Mouse (Mus musculus) liver, embryonic 14.5 days (tissue): ENCODE data around the gene Myo1b. TPM values are rescaled to one million over a fixed set of nuclear protein-coding genes. Genes with fewer than 3 reads are reported as not detected.
A peak's percentile ranks its signal among the peaks of the same experiment; 100 is the strongest.

Source experiments
- ATAC-seq: fragments of 200-750 bp; cut with Nextera tagmentation; 2 replicates; pipeline ENCODE4 v1.8.0; 2017; ENCODE audit warnings: moderate number of reproducible peaks, mild to moderate bottlenecking, moderate library complexity; ENCODE audit not compliant: insufficient read depth
- DNase-seq, 3 experiments: peaks; one replicate each; pipeline ENCODE4 v3.0.0-alpha.2; 2012 to 2013; ENCODE audit warnings: low read depth in 3 of 3, low spot score in 3 of 3
- H3K27ac ChIP-seq: fragments of 300-500 bp; sonication (generic); 2 replicates; pipeline ENCODE4 v1.5.1; 2014; ENCODE audit warnings: moderate library complexity, mild to moderate bottlenecking, control low read depth, inconsistent platforms
- H3K27me3 ChIP-seq: fragments of 300-500 bp; sonication (generic); 2 replicates; pipeline ENCODE4 v1.6.1; 2014; ENCODE audit warnings: mild to moderate bottlenecking, low read length, moderate library complexity; ENCODE audit not compliant: control insufficient read depth, insufficient read depth
- H3K36me3 ChIP-seq: fragments of 300-500 bp; sonication (generic); replicated peaks from 2 replicates; pipeline ENCODE4 v1.6.1; 2014; ENCODE audit warnings: low read depth; ENCODE audit not compliant: control insufficient read depth, insufficient read depth
- H3K4me1 ChIP-seq, 2 experiments: fragments of 200-500 bp in 1 of 2; fragments of 300-500 bp in 1 of 2; sonication (generic) in 1 of 2; replicated peaks; 2 replicates each; pipeline ENCODE4 v1.6.1; 2012 to 2014; ENCODE audit warnings: antibody characterized with exemption in 1 of 2, inconsistent platforms in 1 of 2, low read length in 1 of 2; ENCODE audit not compliant: control insufficient read depth in 2 of 2, insufficient read depth in 2 of 2
- H3K4me2 ChIP-seq: fragments of 300-500 bp; sonication (generic); 2 replicates; pipeline ENCODE4 v1.6.1; 2014; ENCODE audit warnings: low read depth, mild to moderate bottlenecking, control low read depth, moderate library complexity
- H3K4me3 ChIP-seq, 2 experiments: fragments of 200-500 bp in 1 of 2; fragments of 300-500 bp in 1 of 2; sonication (generic) in 1 of 2; 2 replicates each; pipeline ENCODE4 v1.5.1; 2012 to 2014; ENCODE audit warnings: low read depth in 2 of 2, low read length in 2 of 2, mild to moderate bottlenecking in 2 of 2, control low read depth in 1 of 2, inconsistent platforms in 1 of 2, moderate library complexity in 1 of 2; ENCODE audit not compliant: insufficient read depth in 1 of 2
- H3K9ac ChIP-seq: fragments of 300-500 bp; sonication (generic); replicated peaks from 2 replicates; pipeline ENCODE4 v1.6.1; 2014; ENCODE audit warnings: mild to moderate bottlenecking, control low read depth, moderate library complexity
- H3K9me3 ChIP-seq: fragments of 300-500 bp; sonication (generic); 2 replicates; pipeline ENCODE4 v1.6.1; 2016; ENCODE audit warnings: low read length, mixed read lengths; ENCODE audit not compliant: control insufficient read depth
- CTCF ChIP-seq: IDR thresholded peaks from 2 replicates; pipeline ENCODE4 v1.5.1; 2016; ENCODE audit warnings: antibody characterized with exemption, low read depth, control low read depth
- EP300 ChIP-seq: IDR thresholded peaks from 2 replicates; pipeline ENCODE4 v1.6.1; 2016; ENCODE audit warnings: antibody characterized with exemption, low read depth
- WGBS: fragments of 180-500 bp; shearing (Covaris S2); extraction: QIAGEN DNeasy Blood & Tissue Kit; methylation state at CpG from one replicate; pipeline ENCODE4 v1.1.7; 2014; ENCODE audit not compliant: insufficient replicate concordance; 5-methylcytosine and 5-hydroxymethylcytosine counted together
- polyA plus RNA-seq, 2 experiments: library from polyadenylated mRNA; depleted of rRNA in 1 of 2; stranded (reverse) in 1 of 2; unstranded in 1 of 2; fragments of >200 nt; fragmentation: Nextera tagmentation in 1 of 2; extraction: Ambion mirVana in 1 of 2; gene quantifications; 2 replicates each; pipeline versions ENCODE4 v1.2.1 to v1.2.3; 2012 to 2014

Myo1b gene
- 3.1 and 3.8 TPM in 2 replicates for polyA plus RNA-seq (2012; rRNA removed)
- 9.1 and 9.8 TPM in 2 replicates for polyA plus RNA-seq (2014; fragmentation: Nextera tagmentation; extraction: Ambion mirVana)

DNA sequence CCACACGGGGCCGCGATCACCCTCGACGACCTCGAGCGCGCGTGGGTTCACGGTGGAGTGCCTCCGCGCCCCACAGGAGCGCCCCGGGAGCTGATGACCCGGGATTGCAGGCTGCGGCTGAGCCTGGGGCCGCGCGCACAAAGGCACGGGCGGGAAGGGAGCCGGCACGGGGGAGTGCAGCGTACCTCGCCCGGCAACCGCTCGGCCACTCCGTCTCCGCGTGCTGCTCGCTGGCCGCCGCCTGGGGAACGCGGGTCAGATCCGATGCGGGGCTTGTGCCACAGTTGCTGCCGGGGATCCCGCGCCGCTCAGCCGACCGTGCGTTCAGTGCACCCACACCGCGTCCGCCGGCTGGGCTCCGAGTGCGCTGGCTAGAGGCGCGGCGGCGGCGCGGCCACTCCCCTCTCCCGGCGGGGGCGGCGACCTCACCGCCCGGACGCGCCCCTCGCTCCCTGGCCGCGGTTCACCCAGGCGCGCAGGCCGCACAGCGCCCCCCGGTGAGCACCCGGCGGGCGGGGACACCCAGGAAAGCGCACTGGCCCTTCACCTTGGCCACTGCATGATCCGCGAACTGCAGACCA is at the start of gene Myo1b:
Gene Myo1b (minus strand): TSS at position 496 of the 581 bp plus-strand sequence.
- ATAC-seq (peak; percentile 74), DNase-seq (no peak)
- TF ChIP-seq EP300 = no peak
- TF ChIP-seq CTCF = peak; percentile 45; the same call in 1 of the 2 replicates
- H3K9me3 ChIP-seq = no peaks in the 10 kb centered on the region
- H3K27ac ChIP-seq = no peak within 1 kb of the TSS
- peaks cover 0 to 6% of the 10 kb centered on the region in 2 experiments; a peak in 2 of 4 replicates for H3K4me1 ChIP-seq
- peak within 1 kb of the TSS; percentile 55 for H3K4me2 ChIP-seq
- 1% methylated on average over 69 of the region's 79 CpGs for WGBS
- H3K9ac ChIP-seq = peak within 1 kb of the TSS; percentile 36
- peaks cover 17% of the 10 kb centered on the region for H3K27me3 ChIP-seq
- H3K36me3 ChIP-seq = no peaks in the 10 kb centered on the region
- peak within 1 kb of the TSS; percentile 57 to 62 for H3K4me3 ChIP-seq

DNA sequence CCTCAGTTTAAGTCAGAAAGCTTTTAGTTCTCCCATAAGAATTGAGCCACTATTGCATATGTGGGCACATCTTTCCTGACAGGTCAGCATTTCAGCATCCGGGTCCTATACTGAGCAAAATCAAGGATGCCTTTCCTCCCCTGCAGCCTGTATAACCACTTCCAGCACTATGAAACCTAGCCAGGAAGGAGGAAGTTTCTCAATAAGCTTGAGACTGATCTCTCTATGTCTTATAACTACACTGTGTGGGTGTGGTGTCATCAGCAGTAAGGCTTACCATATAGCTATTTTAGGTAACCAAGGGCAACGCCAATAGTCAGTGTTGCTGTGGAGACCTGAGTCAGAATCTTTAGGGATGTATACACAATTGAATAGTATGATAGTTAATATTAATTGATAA is 48.8 kb upstream of the Myo1b start:
- TF ChIP-seq EP300 (no peak), CTCF (no peak)
- H3K4me3 ChIP-seq = no peak overlapping the region
- no peak for DNase-seq
- no peak overlapping the region for H3K4me2 ChIP-seq
- no peaks in the 10 kb centered on the region for H3K27me3 ChIP-seq
- no peaks in the 10 kb centered on the region for H3K9me3 ChIP-seq
- no peak overlapping the region for H3K9ac ChIP-seq
- no peak for ATAC-seq
- WGBS = 68% methylated on average over 2 of the region's 2 CpGs
- no peaks in the 10 kb centered on the region for H3K36me3 ChIP-seq
- H3K27ac ChIP-seq = no peak overlapping the region
- H3K4me1 ChIP-seq = no peaks in the 10 kb centered on the region

- H3K4me3 ChIP-seq = no peak overlapping the region
- no peaks in the 10 kb centered on the region for H3K27me3 ChIP-seq
- TF ChIP-seq CTCF (no peak), EP300 (no peak)
- WGBS = 56% methylated on average over 4 of the region's 4 CpGs
- H3K4me2 ChIP-seq = no peak overlapping the region
- H3K27ac ChIP-seq = no peak overlapping the region
- ATAC-seq = no peak
- H3K4me1 ChIP-seq = no peaks in the 10 kb centered on the region
- DNase-seq = no peak
- no peaks in the 10 kb centered on the region for H3K9me3 ChIP-seq
- no peak overlapping the region for H3K9ac ChIP-seq
- H3K36me3 ChIP-seq = no peaks in the 10 kb centered on the region
These were observed 31.2 kb upstream of the Myo1b start for GRCm38 (mm10) chr1:51947116-51947515.

DNA sequence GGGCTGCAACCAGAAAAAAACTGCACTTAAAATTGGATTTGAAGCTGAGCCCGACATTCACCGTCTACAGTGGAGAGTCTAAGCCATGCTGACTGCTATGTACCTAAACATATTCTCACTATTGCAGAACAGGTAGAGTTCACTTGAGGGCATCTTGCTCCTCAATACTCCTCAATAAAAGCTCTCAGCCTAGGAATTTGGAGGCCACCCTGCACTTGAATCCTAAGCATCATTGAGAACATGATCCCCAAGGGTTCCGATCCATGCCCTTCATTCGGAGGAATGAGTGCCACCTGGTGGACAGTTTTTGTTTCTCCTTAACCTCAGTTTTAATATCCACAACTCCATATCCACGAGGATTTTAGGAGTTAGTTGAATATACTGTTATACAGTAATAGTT is 28.9 kb upstream of the Myo1b start:
- Histone ChIP-seq H3K9ac (no peak overlapping the region), H3K4me3 (no peak overlapping the region), H3K27me3 (no peaks in the 10 kb centered on the region), H3K36me3 (no peaks in the 10 kb centered on the region), H3K9me3 (no peaks in the 10 kb centered on the region), H3K4me2 (no peak overlapping the region), H3K27ac (no peak overlapping the region), H3K4me1 (no peaks in the 10 kb centered on the region)
- TF ChIP-seq EP300 = no peak
- TF ChIP-seq CTCF = peak; percentile 58
- DNase-seq = no peak
- WGBS = 38% methylated on average over 5 of the region's 5 CpGs
- ATAC-seq = no peak

DNA sequence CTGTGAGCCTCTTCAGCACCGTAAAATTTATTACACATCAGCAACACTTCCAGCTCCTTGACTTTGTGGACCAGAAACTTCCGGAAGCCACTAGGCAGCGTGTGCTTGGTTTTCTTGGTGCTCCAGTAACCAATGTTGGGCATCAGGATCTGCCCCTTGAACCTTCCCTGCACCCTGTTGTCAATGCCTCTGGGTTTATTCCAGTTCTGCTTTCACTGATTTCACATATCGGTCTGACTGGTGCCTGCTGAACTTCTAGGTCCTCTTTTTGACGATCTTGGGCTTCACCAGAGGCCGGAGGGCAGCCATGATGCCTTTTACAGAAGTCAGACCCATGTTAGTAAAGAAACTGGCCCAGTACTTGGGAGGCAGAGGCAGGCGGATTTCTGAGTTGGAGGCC is 22.5 kb upstream of the Myo1b start:
- no peak for TF ChIP-seq EP300
- no peak for TF ChIP-seq CTCF
- ATAC-seq (no peak), DNase-seq (no peak)
- no peak overlapping the region for H3K9ac ChIP-seq
- no peaks in the 10 kb centered on the region for H3K9me3 ChIP-seq
- no peak overlapping the region for H3K27ac ChIP-seq
- 62% methylated on average over 7 of the region's 7 CpGs for WGBS
- H3K4me2 ChIP-seq = no peak overlapping the region
- no peaks in the 10 kb centered on the region for H3K36me3 ChIP-seq
- H3K27me3 ChIP-seq = no peaks in the 10 kb centered on the region
- no peak overlapping the region for H3K4me3 ChIP-seq
- H3K4me1 ChIP-seq = peaks cover 0 to 13% of the 10 kb centered on the region in 2 experiments; a peak in 2 of 4 replicates
